Mouse (Mus musculus): Measurements from ENCODE around the gene Per2. TPM values are rescaled to one million over a fixed set of nuclear protein-coding genes. Genes with fewer than 3 reads are reported as not detected.

The Per2 gene
- 4.4 TPM for polyA plus RNA-seq (2014; fragmentation: Illumina TruSeq; extraction: RNeasy Lipid Tissue Mini Kit (QIAGEN cat#74804); ENCODE audit: low replicate concordance)

DNA sequence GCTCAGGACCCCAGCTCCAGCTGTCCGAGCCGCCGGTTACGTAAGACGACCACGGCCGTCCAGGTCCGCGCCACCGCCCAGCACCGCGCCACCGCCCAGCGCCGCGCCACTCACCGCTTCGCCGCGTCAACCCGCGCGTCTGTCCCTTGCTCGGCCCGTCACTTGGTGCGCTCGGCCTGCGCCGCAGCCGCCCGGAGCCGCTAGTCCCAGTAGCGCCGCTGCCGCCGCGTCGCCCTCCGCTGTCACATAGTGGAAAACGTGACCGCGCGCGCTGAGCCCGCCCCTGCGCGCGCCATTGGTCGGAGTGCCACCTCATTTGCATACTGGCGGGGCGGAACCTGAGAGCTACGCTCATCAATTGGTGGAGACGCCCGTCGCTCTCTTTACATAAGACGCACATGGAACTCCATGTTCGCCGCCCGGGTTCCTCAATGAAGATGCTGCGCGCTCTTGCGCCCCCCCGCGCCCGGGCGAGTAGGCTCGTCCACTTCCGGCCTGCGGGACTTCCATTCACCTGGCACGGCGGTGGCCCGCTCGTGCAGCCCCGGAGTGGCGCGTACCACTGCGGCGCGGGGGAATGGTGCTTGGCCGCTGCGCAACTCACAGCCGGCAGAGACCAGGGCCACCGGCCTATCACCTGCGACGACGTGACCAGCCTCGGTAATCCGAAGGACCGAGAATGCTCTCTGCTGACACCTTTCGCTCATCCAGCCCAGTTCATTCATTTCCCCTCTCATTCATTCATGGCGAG, at the start of gene Per2:
Gene Per2 (minus strand): TSS at position 266 of the 751 bp plus-strand sequence.

GRCm38 (mm10) chr1:91494457-91495140, 35.5 kb upstream of the Per2 start, which contains the start of gene Traf3ip1:
Gene Traf3ip1, plus strand, starts transcription at chr1:91494647.

DNA sequence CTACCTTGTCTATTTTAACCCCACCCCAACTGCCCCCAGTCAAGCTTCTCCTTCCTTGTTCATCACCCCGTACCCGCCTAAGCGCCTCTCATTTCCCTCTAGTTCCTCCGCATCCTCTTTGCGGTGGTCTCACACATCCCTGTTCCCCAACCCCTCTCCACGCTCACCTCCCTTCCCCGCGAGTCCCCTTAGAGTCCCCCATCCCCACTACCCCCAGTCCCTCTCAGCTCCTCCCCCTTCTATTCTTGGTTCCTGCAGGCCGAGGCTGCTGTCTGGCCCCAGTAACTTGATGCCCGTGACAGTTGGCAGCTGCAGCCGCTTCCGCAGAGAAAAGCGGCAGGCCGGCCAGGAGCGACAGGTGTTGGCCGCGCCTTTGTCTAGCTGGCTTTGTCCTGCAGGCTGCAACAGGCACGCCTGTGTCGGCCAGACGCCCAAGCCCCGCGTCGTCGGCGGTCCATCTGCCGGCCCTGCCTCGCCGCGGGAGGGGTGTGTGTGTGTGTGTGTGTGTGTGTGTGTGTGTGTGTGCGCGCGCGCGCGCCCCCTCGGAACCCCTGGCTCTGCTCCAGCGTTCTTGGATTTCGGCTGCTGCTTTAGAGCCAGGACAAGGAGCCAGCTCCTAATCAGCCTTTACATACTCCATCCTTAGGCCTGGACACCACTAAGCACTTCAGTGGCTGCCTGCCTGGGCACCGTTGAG, 45.1 kb downstream of the Per2 start, which contains the start of gene Hes6:
Gene Hes6 (minus strand): TSS at position 141 of the 697 bp plus-strand sequence.

DNA sequence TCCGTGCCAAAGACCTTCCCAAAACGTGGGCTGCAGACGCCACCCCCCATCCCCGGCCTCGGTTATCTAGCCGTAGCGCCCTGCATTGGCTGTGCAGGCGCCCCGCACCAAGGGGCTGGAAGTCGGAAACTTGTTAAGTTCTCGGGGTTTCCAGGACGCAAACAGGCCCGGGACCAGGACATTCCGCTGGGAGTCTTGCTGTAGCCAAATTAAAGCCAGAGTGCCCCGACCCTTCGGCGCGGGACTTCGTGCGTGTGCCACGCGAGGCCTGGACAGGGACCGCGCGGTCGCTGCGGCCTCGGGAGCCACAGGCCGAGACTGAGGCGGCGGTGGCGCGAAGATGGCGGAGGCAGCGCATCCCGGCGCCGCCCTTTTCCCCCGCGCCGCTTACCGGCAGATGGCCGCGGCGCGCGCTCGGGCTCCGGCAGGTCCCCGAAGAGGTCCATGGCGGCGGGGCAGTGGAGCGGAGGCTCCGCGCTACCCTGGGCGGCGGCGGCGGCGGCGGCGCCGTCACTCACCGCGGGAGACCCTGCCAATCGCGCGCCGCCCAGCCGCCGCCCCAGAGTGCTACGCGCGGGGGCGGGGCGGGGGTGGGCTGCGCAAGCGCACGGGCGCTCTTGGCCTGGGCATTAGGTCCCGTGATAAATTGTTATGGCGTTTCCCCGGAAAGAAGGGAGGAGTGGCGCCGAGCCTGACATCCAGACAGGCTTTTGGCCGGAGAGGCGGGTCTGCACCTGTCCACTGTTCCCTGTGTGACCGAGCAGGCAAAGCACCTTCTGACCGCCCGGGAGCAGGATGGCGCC, 60.7 kb downstream of the Per2 start, which contains the start of gene Ilkap:
Gene Ilkap (minus strand): TSS at position 556 of the 803 bp plus-strand sequence.

GRCm38 (mm10) chr1:91366215-91367108, 92.7 kb downstream of the Per2 start, which contains the start of gene Erfe:
Gene Erfe, plus strand, starts transcription at chr1:91366430.

Other genes starting within 250 kb of the Per2 start
- gene Ube2f, start 209.0 kb downstream of the Per2 start, polyA plus RNA-seq (2014; fragmentation: Illumina TruSeq; extraction: RNeasy Lipid Tissue Mini Kit (QIAGEN cat#74804); ENCODE audit: low replicate concordance) = 123 TPM
- gene Scly, start 161.0 kb downstream of the Per2 start, polyA plus RNA-seq (2014; fragmentation: Illumina TruSeq; extraction: RNeasy Lipid Tissue Mini Kit (QIAGEN cat#74804); ENCODE audit: low replicate concordance) = 3.2 TPM
- gene Espnl, start 137.2 kb downstream of the Per2 start, polyA plus RNA-seq (2014; fragmentation: Illumina TruSeq; extraction: RNeasy Lipid Tissue Mini Kit (QIAGEN cat#74804); ENCODE audit: low replicate concordance) = not detected
- not detected for gene Klhl30, start 108.3 kb downstream of the Per2 start, polyA plus RNA-seq (2014; fragmentation: Illumina TruSeq; extraction: RNeasy Lipid Tissue Mini Kit (QIAGEN cat#74804); ENCODE audit: low replicate concordance)
- gene Erfe, start 92.9 kb downstream of the Per2 start, polyA plus RNA-seq (2014; fragmentation: Illumina TruSeq; extraction: RNeasy Lipid Tissue Mini Kit (QIAGEN cat#74804); ENCODE audit: low replicate concordance) = 3.1 TPM
- 25.6 TPM for gene Ilkap, start 60.5 kb downstream of the Per2 start, polyA plus RNA-seq (2014; fragmentation: Illumina TruSeq; extraction: RNeasy Lipid Tissue Mini Kit (QIAGEN cat#74804); ENCODE audit: low replicate concordance)
- 0.30 TPM for gene Hes6, start 45.3 kb downstream of the Per2 start, polyA plus RNA-seq (2014; fragmentation: Illumina TruSeq; extraction: RNeasy Lipid Tissue Mini Kit (QIAGEN cat#74804); ENCODE audit: low replicate concordance)
- gene Traf3ip1, start 35.3 kb upstream of the Per2 start, polyA plus RNA-seq (2014; fragmentation: Illumina TruSeq; extraction: RNeasy Lipid Tissue Mini Kit (QIAGEN cat#74804); ENCODE audit: low replicate concordance) = 3.3 TPM
- gene Asb1, start 81.2 kb upstream of the Per2 start, polyA plus RNA-seq (2014; fragmentation: Illumina TruSeq; extraction: RNeasy Lipid Tissue Mini Kit (QIAGEN cat#74804); ENCODE audit: low replicate concordance) = 1.9 TPM